Mouse (Mus musculus) liver, adult 2 months (tissue): Measurements from ENCODE around the gene Mtch1.

Source experiments
- CTCF ChIP-seq: fragments of 200-500 bp; IDR thresholded peaks from 2 replicates; pipeline ENCODE4 v1.5.1; 2011; ENCODE audit warnings: low read depth, low read length, control low read depth
- POLR2A ChIP-seq: fragments of 200-500 bp; IDR thresholded peaks from 2 replicates; pipeline ENCODE4 v1.6.1; 2011; ENCODE audit warnings: low read length, control low read depth; ENCODE audit not compliant: insufficient read depth; ENCODE audit errors: extremely low read depth

GRCm38 (mm10) chr17:29385746-29386145 lies 38.0 kb upstream of the Mtch1 start:
- no peak for TF ChIP-seq CTCF
- TF ChIP-seq POLR2A, result no peak
